Mouse (Mus musculus): ENCODE measurements around the gene Kpnb1. TPM values are rescaled to one million over a fixed set of nuclear protein-coding genes. Genes with fewer than 3 reads are reported as not detected.

The Kpnb1 gene
- polyA plus RNA-seq, 1 experiment: 80.7 TPM

GRCm38 (mm10) chr11:97114671-97115601 lies 72.7 kb downstream of the Kpnb1 start, which contains the start of gene Tbx21:
Gene Tbx21, minus strand, starts transcription at chr11:97115331.
- DNase-seq (ENCODE audit: extremely low spot score in 1 of 2, low spot score in 1 of 2): no peak

GRCm38 (mm10) chr11:97112519-97113125 lies 75.1 kb downstream of the Kpnb1 start:
- DNase-seq (ENCODE audit: extremely low spot score in 1 of 2, low spot score in 1 of 2): no peak

Other genes starting within 250 kb of the Kpnb1 start
- 34.9 and 35.9 TPM in 2 replicates for gene Pnpo, start 243.9 kb downstream of the Kpnb1 start, polyA plus RNA-seq (2012; rRNA removed)
- 11.5 and 12.1 TPM in 2 replicates for gene Sp2, start 204.9 kb downstream of the Kpnb1 start, polyA plus RNA-seq (2012; rRNA removed)
- gene Sp6, start 174.5 kb downstream of the Kpnb1 start, polyA plus RNA-seq (2012; rRNA removed): 0.50 and 0.62 TPM in 2 replicates
- 6.1 and 6.3 TPM in 2 replicates for gene Scrn2, start 157.9 kb downstream of the Kpnb1 start, polyA plus RNA-seq (2012; rRNA removed)
- 0.82 TPM in 2 replicates for gene Lrrc46, start 146.5 kb downstream of the Kpnb1 start, polyA plus RNA-seq (2012; rRNA removed)
- 60.2 and 66.3 TPM in 2 replicates for gene Mrpl10, start 146.3 kb downstream of the Kpnb1 start, polyA plus RNA-seq (2012; rRNA removed)
- gene Osbpl7, start 137.3 kb downstream of the Kpnb1 start, polyA plus RNA-seq (2012; rRNA removed): 11.2 and 14.0 TPM in 2 replicates
- gene Tbx21, start 72.5 kb downstream of the Kpnb1 start, polyA plus RNA-seq (2012; rRNA removed): 9.7 and 10.1 TPM in 2 replicates
- 51.1 and 62.2 TPM in 2 replicates for gene Tbkbp1, start 36.4 kb downstream of the Kpnb1 start, polyA plus RNA-seq (2012; rRNA removed)
- 82.1 and 103 TPM in 2 replicates for gene Npepps, start 92.8 kb upstream of the Kpnb1 start, polyA plus RNA-seq (2012; rRNA removed)
- 28.9 TPM in 2 replicates for gene Mrpl45, start 127.8 kb upstream of the Kpnb1 start, polyA plus RNA-seq (2012; rRNA removed)
- gene Gpr179, start 164.2 kb upstream of the Kpnb1 start, polyA plus RNA-seq (2012; rRNA removed): 0.40 and 0.66 TPM in 2 replicates
- gene Socs7, start 174.7 kb upstream of the Kpnb1 start, polyA plus RNA-seq (2012; rRNA removed): 43.3 and 44.9 TPM in 2 replicates
- gene Arhgap23, start 227.7 kb upstream of the Kpnb1 start, polyA plus RNA-seq (2012; rRNA removed): 53.4 and 64.2 TPM in 2 replicates

Data from frontal cortex, adult 2 months (tissue).